Mouse (Mus musculus) cerebellum, adult 18-20 months (tissue): ENCODE measurements around the gene Ubxn6.
"Not testable (repeated sequence)": the region's sequence is repeated elsewhere in the genome, so short reads cannot be mapped to it uniquely, and the experiment has no call there.

ENCODE experiments used
- DNase-seq, 2 experiments: peaks; one replicate each; pipeline ENCODE4 v3.0.0; 2021

The Ubxn6 gene

DNA sequence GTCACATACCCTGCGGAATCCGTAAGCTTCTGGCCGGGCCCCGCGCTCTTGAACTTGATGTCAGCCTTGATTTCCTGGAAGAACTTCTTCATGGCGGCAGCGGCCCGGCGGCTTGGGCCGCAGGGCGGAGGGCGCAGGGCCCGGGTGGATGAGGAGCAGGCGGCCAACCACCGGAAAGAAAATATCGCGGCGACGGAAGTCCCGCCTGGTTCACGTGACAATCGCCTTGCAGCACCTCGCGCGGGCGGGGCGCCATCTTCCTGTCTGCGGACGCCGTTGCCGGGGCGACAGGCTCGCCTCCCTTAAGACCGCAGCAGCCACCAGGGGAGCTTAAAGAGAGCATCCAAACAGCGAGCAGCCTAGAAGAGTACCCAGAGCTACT, at the start of gene Ubxn6:
Ubxn6 (minus strand) TSS at position 202 of the 382 bp plus-strand sequence.
- peak; percentile 98 for DNase-seq

GRCm38 (mm10) chr17:56123681-56124340, 49.0 kb upstream of the Ubxn6 start:
- no peak for DNase-seq

DNA sequence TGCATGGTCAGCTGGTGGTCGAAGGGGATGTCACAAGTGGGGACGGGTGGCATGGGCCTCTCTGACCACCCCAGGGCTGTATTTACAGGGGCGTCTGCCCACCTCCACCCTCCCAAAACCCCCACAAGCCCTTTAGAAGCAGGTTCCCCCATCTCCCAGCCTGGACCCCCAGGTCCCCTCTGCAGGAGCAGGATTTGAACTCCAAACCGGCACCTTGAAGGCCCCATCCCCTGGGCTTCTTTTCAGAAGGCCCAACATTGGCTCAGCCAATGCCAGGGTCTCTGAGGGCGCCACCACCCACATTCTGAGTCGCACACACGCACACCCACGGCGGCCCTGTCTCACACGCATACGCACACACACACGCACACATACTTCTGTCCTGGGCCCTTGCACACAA, 48.3 kb upstream of the Ubxn6 start:
- DNase-seq = no peak

GRCm38 (mm10) chr17:56121826-56122225, 47.0 kb upstream of the Ubxn6 start, which contains the start of gene Lrg1:
TSS of gene Lrg1 (minus strand) at chr17:56122001.
- DNase-seq = no peak

DNA sequence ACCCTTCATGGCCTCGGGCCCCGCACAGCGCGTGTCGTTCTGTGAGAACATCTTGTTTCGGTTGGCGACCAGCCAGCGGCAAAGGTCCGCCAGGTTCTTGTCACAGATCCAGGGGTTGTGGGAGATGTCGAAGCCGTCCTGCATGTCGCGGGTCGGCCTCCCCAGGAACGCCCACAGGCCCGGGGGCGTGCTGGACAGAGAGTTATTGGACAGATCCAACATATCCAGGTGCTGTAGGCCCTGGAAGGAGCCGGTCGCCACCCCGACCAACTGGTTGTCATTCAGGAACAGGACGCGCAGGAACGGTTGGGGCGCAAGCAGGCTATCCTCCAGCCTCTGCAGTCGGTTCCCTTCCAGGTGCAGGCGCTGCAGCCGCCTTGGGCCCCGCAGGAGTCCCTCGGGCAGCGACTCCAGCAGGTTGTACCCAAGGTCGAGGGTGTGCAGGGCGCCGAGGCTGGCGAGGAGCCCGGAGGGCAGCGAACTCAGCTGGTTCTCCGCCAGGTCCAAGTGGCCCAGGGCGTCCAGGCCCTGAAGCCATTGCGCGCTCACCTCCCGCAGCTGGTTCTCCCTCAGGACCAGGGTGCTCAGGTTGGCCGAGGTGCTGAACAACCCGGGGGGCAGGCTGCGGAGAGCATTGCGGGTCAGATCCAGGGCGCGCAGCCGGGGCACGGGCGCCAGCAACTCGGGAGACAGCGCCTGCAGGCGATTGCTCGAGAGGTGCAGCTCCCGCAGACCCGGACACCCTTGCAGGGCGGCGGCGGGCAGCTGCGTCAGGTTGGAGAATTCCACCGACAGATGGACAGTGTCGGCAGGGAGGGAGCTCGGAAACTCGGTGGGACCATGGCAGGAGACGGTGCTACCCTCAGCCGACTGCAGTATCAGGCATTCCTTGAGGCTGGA, 45.4 kb upstream of the Ubxn6 start:
- peak; percentile 61 to 72 for DNase-seq

GRCm38 (mm10) chr17:56119431-56119830, 44.6 kb upstream of the Ubxn6 start:
- DNase-seq = no peak

- peak in 1 of 2 experiments; percentile 46 for DNase-seq
Observed at GRCm38 (mm10) chr17:56117251-56117710, 42.5 kb upstream of the Ubxn6 start, which contains the start of gene Plin5. TSS of gene Plin5 (minus strand) at chr17:56117596.

GRCm38 (mm10) chr17:56116193-56116592, 41.4 kb upstream of the Ubxn6 start:
- DNase-seq = no peak

DNA sequence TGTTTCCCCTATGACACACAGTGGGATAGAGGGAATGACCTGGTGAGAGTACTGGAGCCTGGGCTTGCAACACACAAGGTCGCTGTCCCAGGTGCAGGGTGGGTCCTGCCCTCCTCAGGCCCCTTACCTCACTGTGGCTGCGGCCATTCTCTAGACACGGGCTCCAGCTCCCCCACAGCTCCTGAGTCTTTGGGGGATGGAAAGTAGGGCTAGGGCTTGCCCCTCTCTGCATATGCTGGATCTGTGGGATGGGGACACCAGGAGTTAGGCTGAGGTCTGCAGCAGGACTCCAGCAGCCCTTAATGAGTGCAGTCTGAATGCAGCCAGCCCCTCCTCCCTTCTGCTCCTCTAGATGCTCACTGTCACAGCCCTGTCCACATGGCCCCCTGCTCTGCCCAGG, 37.9 kb upstream of the Ubxn6 start:
- DNase-seq = no peak

DNA sequence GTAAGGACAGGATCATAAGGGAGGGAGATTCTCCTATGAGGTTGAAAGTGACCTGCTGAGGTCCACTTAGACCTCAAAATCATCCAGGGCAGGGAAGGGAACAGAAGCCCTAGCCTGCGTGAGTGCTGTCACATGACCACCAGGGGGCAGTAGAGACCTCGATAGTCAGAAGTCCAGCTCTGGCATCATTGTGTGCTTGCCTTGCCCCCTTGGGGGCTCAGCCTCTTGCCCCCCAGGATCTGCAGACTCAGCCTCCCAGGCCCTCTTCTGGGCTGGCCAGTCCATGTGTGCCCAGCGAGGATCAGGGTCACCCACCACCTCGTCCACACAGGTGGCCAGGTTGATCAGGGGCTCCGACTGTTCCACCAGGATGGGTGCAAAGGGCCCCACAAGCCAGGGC, 37.0 kb upstream of the Ubxn6 start:
- DNase-seq = peak; percentile 76 to 80

DNA sequence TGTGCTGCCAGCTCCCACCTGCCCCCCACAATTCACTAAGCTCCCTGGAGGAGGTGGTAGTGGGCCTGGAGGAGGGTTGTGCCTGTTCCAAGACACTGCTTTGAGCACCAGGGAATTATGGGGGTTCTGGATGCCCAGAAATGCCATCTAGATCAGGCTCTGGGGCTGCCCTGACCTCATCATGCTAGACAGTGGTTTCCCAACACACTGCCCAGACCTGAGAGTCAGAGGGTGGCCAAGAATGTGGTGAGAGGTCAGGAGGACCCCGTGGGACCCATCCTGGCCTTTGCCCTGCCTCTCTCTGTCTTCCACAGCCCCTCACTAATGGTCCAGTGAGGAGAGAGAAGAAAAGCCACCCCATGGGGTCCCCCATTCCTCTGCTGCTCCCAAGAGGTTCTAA, 36.2 kb upstream of the Ubxn6 start:
- DNase-seq = no peak

DNA sequence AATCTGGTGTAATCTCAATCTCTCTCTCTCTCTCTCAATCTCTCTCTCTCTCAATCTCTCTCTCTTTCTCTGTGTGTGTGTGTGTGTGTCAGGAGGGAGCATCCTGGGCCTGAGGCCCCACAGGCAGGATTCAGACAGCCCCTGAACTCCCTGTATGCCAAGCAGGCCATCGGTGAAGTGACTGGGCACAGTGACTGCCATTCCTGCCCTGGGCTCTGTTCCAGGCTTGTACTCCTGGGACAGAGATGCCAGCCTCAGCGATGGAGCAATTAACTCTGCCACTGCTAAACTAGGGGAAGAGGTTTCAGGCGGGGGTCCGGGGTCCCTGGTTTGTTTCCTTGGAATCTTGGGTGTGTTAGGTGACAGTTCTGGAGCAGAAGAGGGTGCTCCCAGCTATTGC, 35.7 kb upstream of the Ubxn6 start:
- DNase-seq = no peak

DNA sequence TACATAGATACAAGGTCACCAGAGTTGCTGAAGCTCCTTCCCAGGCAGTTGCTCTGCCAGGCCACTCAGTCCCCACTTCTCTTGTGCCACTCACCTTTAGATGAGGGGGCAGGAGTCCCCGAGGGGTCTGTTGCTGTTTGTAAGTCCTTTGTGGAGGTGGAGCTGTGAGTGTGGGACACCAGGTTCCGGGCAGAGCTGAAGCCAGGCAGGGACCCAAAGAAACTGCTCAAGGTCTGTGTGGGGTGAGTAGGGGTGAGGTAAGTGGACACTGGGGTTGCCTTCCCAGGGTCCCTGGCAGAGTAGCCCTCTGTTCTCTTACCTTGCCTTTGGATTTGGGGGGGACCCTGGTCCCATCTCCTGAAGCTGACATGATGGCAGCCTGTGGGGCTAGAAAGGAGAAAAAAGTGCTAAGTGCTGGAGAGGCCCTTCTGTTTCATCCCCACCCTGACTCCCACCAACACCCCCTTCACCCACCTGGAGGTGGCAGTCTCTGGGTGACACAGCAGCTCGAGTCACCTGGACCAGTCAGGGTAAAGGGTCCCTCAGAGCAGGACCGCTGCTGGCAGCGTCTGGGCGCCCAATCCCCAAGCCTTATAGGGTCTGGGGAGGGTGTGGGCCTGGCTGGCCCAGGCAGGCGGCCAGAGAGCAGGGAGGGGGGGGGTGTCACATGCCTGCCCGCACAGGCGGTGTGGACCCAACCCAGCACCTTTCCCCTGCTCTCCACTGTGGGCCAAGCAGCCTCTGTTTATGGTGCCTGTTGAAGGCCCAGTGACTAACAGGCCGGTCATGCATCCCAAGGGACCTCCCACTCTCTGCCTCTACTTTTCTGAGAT, 34.6 kb upstream of the Ubxn6 start, which contains the start of gene Plin4:
Plin4 (minus strand) TSS at position 585 of the 833 bp plus-strand sequence.
- no peak for DNase-seq

- DNase-seq = peak; percentile 48 to 54
Observed at GRCm38 (mm10) chr17:56108334-56109044, 33.7 kb upstream of the Ubxn6 start.

DNA sequence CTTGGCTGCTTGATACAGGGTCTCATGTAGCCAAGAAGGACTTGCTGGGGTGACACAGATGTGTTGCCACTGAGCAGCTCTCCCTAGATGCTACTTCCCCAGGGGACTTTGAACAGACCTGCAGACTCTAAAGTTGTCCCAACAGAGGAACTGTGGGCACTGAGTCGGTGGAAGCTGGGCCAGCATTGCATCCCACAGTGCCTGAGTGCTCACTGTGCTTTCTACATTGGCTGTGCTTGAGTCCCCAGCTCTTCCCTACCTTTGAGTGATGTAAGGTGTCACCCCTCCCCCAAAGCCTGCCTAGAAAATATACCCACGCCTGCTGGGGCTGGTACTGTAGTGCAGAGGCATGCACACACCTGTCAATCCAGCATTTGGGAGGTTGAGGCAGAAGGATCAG, 32.9 kb upstream of the Ubxn6 start:
- DNase-seq = no peak

DNA sequence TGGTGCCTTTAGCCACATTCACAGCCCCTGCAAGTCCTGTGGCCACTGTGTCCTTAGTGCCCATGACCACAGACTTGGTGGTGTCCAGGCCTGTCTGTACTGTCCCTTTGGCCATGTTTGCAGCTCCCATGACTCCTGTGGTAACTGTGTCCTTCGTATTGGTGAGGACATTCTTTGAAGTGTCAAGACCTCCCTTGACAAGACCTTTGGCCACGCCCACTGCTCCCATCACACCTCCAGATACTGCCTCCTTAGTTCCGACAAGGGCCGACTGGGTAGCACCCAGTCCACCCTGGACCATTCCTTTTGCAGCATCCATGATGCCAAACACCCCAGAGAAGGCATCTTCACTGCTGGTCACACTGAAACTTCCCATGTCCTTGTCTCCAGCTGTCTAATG, 32.2 kb upstream of the Ubxn6 start:
- DNase-seq = no peak

DNA sequence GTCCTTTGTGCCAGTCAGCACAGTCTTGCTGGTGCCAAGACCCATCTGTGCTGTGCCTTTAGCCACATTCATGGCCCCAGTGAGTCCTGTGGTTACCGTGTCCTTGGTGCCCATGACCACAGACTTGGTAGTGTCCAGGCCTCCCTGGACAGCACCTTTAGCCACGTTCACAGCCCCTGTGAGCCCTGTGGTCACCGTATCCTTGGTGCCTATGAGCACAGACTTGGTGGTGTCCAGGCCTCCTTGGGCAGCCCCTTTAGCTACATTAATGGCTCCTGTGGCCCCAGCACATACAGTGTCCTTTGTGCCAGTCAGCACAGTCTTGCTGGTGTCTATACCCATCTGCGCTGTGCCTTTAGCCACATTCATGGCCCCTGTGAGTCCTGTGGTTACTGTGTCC, 31.6 kb upstream of the Ubxn6 start:
- not testable (repeated sequence) for DNase-seq

DNA sequence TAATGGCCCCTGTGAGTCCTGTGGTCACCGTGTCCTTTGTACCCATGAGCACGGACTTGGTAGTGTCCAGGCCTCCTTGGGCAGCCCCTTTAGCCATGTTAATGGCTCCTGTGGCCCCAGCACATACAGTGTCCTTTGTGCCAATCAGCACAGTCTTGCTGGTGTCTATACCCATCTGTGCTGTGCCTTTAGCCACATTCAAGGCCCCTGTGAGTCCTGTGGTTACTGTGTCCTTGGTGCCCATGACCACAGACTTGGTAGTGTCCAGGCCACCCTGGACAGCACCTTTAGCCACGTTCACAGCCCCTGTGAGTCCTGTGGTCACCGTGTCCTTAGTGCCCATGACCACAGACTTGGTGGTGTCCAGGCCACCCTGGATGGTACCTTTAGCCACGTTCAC, 30.0 kb upstream of the Ubxn6 start:
- DNase-seq = not testable (repeated sequence)

GRCm38 (mm10) chr17:56103465-56104285, 28.8 kb upstream of the Ubxn6 start:
- no peak for DNase-seq

- no peak for DNase-seq
Observed at GRCm38 (mm10) chr17:56102927-56103326, 28.1 kb upstream of the Ubxn6 start.

DNA sequence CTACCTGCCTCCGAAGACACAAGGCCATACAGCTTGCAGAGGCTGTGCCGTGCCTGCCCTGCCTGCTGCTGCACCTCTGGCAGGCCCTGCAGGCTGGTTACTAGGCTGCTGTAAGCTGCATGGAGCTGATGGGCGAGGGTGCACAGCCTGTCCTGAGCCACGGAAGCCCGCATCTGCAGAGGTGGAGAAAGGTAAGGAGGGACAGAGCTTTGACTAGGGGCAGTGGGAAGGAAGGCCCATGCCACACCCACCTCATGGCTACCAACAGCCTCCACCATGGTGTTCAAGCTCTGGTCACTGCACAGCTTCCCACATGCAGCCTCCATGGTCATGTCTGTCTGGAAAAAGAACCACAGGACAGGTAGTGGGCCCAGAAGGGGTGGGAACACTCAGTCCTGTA, 27.3 kb upstream of the Ubxn6 start:
- DNase-seq = no peak
